Mouse (Mus musculus): ENCODE measurements around the gene Kif6.

Kif6 gene

DNA sequence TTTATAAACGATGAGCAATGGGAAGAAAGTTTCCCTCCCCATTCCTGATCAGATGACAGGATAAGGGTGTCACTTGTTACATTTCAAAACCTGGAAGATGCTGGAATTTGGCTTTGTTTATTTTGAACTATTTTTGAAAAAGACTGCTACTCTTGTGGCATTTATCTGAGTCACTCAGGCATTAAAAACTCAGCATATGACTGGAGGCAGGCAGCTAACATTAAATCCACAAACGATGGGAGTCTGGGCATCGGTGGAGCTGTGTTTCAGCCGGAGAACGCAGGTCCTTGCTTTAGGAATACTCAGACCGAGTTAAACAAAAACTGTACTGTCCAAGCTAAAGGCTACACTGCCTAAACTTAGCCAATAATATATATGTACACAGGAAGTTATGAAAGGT lies 46.7 kb downstream of the Kif6 start:
- no peak for DNase-seq (ENCODE audit: low spot score in 2 of 2)

DNA sequence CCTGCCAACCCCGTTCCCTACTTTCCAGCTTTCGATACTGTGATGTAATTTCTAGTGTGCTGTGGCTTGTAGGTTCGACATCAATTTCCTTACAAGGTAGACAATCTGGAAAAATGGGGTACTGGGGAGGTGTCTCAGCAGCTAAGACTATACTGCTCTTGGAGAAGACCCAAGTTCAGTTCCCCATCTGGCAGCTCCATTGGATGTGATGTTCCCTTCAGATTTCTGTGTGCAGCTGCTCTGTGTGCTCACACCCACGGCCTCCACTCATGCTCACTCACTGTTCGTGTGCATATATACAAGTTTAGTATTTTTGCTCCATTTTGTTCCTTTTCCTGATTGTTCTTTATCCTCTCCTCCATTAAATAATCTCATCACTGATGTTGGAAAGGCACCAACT lies 51.8 kb downstream of the Kif6 start:
- DNase-seq (ENCODE audit: low spot score in 2 of 2), result peak; percentile 44 to 67

DNA sequence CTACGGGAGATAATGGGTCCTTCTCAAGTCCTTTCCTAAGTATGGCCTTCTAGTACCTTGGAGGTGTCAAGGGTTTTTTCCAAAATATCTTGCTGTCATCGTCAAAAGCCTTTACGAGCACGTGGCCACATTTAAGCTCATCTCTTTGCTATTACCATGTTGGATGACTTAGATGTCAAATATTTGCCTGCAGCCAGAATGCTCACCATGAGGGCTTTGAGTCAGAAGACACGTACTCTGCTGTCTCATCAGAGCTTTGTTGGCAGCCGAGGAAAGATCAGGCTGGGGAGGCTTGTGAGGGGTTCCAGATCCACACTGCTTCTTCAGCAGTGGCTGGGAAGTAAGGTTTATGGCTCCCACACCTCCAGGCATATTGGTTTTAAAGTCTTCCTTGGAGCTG lies 53.4 kb downstream of the Kif6 start:
- no peak for DNase-seq (ENCODE audit: low spot score in 2 of 2)

DNA sequence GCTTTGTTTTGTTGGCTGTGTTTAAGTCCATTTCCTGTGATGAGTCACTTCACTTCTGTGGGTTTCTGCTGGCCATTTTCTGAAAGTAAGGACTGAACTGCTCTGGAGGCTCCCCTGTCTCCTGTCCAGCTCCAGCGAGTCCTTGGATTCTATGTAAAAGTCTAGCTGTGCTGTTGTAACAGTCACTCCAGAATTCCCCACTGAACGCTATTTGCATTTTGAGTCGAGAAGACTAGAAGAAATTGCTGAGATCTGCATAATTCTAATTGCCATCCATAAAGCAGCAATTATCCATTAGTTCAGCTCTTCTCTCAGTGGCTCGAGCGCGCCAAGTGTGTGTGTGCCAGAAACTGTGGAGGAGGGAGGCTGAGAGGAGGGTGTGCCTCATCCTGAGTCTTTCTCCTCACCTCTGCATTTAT lies 57.0 kb downstream of the Kif6 start:
- no peak for DNase-seq (ENCODE audit: low spot score in 2 of 2)

DNA sequence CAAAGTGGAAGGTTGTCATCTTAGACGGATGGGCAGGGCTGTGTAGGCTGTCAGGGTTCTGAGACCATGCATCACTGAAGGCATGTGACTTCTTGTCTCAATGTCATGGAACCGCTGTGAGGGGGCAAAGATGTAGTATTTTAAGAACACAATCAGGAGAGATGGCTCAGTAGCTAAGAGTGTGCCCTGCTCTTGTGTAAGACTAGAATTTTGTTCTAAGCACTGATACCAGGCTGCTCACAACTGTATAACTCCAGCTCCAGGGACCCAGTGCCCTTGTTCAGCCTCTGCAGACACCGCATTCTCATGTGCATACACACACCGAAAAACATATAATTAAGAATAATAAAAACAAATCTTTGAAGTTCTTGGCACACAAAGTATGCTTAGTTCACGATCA lies 57.5 kb downstream of the Kif6 start:
- no peak for DNase-seq (ENCODE audit: low spot score in 2 of 2)

DNA sequence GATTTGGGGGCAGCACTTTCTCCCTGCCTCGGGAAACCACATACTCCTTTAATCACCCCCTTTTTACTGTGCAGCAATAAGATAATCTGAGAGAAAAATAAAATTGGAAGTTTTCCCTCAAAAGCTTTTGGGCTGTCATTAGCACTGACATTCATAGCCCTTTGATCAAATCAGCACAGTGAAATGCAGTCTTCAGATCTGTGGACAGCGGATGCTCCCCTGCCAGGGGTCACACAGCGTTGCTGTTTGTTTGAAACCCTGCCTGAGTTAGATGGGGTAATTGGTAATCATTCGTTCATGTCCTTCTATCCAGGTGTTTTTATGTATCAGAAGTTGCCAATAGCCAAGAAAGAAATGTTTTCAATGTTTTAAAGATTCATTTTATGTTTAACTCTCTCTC lies 60.7 kb downstream of the Kif6 start:
- no peak for DNase-seq (ENCODE audit: low spot score in 2 of 2)

DNA sequence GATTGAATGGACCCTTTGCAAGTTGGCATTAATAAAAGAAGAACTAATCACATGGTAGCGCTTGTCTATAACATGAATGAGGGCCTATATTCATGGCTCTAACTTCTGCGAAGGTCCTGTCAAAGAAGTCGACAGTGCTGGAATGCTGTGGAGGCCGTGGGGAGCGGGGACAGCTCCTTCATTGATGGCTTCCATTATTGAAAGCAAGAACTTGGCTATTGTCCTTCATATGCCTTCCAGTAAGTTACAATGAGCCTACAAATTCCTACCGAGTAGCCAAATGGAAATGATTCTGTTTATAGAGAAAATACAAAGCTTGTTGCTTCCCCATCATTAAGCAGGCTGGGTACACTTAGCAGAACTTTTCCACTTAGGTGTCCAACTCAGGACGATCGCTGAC lies 66.5 kb downstream of the Kif6 start:
- no peak for DNase-seq (ENCODE audit: low spot score in 2 of 2)

DNA sequence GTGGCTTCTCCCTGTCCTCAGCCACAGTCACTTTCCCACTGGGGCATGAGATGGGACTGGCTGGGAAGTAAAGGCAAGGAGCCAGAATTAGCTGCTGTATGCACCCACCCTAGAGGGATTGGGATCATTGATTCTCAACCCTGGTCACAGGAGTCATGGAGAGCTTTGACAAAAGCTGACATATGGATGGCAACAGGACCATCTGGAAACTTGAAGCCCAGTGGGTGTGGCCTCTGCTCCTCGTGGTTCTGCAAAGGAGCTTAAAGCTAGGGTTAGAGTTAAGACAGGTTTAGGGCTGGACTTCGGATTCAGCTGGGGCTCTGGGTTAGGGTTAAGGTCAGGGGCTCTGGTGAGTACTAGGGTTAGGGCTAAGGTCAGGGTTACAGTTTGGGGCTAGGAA lies 69.2 kb downstream of the Kif6 start:
- DNase-seq (ENCODE audit: low spot score in 2 of 2), result no peak

DNA sequence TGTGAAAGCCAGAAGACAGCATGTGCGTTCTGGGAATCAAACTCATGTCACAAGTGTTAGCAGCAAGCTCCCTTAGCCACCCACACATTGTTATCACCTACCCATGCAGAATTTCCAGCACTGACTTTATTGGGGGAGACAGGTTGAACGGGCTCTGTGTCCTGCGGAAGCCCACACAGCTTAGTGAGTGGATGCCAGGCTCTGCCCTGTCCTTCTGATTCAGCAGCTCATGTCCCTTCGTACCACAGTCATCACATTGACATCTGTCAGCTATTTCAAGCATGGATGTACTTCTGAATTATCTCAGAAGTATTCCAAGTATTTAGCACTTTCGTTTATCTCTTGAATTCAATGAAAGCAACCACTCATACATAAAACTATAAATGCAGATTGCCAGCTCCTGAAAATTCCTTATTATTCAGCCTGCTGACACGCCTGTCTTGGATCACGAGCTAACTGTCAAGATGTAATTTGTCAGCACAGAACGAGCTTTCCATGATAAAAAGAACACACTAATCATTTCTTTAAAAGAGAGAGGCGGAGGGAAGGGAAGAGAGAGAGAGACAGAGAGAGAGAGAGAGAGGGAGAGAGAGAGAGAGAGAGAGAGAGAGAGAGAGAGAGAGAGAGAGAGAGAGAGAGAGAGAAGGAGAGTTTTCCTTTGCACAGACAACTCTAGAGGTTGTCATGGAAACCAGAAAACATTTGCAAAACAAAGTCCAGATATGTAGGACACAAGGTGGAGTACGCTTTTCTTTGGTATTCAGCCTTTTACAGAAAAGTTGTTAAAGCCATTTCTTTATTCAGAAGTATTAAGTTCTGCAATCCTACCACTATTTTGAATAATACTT lies 75.9 kb downstream of the Kif6 start:
- no peak for DNase-seq (ENCODE audit: low spot score in 2 of 2)

DNA sequence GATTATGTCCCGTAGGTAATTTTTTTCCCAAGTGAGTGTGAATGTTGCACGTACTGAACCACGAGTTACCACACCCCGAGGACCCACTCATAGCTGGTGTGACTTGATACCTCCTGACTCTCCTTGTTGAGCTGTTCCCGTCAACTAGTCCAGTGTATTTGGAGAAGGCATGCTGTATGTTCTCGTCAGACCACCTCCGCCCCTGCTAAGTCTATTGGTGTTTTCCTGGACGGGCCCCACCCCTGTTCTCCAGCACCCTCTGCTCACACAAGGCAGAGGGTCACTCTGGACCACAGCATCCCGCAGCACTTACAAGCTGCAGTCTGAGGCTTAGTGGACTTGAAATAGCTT lies 76.5 kb downstream of the Kif6 start:
- DNase-seq (ENCODE audit: low spot score in 2 of 2), result no peak

DNA sequence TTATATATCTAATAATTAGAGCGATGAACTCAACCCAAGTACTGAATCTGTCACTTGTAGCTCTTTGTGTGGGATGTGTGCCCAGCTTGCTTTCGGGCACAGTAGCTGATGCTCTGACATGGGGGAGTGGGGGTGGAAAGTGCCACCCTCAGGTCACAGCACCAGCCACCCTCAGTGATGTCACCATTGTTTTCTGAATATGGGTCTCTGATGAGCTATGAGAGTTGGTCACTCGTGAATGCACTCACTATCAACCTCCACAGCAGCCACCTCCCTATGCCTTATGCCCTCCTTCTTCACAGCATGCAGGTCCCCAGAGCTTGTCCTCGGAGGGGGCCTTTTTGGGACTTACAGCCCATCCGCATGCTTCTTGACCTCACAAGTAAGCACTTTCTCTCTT lies 78.3 kb downstream of the Kif6 start:
- DNase-seq (ENCODE audit: low spot score in 2 of 2), result no peak

DNA sequence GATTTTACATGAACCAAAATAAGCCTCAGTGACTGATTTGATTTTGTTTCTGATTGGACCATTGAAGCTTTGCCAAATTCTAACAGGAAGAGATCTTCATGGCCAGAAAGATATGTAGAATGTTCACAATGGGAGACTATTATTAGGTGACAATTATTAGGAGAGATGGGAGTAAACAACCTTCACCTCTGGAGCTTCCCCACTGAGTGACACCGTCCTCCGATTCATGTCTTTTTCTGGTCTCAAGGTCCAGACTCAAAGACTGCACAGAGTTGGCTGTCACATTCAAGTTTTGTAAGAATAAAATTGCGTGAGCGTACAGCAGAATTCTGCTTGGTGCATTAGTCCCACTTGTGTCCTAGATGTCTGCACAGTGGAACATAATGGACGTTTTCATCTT lies 82.3 kb downstream of the Kif6 start:
- DNase-seq (ENCODE audit: low spot score in 2 of 2), result no peak

DNA sequence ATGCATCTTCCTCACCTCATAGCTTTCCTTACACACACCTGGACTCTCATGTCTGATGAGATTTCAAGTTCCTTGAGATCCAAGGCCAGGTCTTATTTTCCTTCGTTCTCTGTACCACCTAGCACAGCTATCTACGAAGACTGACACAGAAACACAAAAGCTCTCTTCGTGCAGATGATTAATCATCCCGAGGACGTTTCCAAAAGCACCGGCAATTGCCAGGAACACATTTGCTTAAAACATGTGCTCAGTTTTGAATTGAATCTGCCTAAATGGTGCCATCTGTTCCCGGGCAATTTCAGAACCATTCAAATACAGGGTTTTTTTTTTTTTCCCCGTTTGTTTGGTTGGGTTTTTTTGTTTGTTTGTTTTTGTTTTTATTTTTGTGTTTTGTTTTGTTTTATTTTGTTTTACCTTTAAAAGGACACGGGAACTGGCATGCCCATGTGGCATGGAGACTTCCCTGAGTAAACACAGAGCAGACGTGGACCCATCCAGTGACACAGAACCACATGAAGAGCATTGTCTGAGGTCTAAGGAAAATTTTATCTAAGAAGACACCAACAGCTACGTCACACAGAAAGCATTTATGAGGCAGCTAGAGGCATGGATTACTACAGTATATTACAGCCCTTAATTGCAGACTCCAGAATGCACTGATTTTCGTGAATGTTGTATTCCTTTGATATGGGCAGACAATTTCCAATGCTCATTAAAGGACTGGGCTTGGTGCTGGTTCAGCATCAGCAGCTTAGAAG lies 88.7 kb downstream of the Kif6 start:
- DNase-seq (ENCODE audit: low spot score in 2 of 2), result peak; percentile 38 to 41

DNA sequence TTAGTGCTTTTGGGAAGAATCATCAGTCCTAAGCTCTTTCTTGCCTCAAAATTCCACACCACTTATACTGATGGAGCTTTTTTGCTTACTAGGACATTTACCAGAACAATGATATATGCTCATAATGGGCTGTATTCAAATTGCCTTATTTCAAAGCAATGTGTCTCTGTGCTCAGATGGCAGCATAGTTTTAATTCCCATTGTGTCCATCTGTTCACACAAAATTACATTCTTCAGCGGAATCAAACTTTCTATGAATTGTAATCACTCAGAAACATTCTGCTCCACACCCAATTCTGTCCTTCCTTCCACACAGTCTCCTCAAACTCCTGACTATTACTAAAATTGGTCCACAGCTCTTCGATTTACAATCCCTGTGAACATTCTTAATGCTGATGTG lies 94.3 kb downstream of the Kif6 start:
- no peak for DNase-seq (ENCODE audit: low spot score in 2 of 2)

DNA sequence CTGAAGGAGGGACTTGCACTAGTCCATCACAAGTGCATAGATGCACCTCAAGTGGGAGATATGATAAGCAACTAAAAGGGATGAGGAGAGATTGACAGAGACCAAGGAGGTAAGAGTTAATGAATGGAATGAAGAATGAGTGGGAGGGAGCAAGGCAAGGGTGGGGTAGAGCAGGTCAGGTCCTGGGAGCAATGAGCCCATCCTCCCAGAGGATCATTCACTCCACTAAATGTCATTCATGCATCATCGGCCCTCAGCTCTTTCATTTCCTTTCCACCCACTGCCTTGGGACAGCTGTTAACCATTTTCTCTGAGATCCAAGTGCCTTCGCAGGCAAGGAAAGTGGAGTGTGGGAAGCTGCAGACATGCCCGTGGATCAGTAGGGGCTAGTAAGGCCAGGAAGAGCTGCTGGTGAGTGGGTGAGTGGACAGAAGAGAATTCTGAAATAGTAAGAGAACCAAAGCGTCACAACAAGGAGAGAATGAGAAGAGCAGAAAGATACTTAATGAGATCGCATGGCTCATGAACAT lies 95.2 kb downstream of the Kif6 start:
- peak; percentile 37 to 41 for DNase-seq (ENCODE audit: low spot score in 2 of 2)

DNA sequence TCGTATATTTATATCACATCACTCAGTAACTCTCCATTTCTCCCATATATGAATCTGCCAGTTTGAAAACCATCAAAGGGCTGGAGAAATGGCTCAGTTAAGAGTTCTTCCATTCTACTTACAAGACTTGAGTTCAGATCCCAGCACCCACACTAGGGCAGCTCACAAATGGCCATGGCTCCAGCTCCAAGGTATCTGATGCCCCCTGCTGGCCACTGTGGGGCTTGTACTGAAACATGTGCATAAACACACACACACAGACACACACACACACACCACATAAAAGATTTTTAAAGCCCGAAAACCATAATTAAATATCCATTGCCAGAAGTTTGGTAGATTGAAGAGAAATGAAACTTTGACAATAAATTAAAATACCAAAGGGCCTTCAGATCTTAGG lies 111.3 kb downstream of the Kif6 start:
- DNase-seq (ENCODE audit: low spot score in 2 of 2), result no peak

DNA sequence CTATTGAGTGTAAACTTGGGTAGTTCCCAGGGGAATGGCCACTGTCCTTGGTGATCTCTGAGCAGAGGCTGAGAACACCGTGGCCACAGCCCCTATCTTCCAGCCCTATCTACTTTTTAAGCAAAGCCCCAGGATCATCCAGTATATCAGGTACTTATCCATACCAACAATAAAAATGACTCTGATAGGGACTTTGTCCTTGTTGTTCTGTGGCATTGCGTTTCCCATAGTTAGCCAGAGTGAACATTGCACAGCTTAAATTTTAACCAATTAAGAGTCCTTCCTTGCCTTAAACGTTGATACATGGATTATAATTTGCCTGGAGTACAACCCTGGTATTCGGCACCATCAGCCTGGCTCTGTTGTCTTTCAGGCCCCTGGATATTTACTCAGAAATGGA lies 112.0 kb downstream of the Kif6 start:
- no peak for DNase-seq (ENCODE audit: low spot score in 2 of 2)

DNA sequence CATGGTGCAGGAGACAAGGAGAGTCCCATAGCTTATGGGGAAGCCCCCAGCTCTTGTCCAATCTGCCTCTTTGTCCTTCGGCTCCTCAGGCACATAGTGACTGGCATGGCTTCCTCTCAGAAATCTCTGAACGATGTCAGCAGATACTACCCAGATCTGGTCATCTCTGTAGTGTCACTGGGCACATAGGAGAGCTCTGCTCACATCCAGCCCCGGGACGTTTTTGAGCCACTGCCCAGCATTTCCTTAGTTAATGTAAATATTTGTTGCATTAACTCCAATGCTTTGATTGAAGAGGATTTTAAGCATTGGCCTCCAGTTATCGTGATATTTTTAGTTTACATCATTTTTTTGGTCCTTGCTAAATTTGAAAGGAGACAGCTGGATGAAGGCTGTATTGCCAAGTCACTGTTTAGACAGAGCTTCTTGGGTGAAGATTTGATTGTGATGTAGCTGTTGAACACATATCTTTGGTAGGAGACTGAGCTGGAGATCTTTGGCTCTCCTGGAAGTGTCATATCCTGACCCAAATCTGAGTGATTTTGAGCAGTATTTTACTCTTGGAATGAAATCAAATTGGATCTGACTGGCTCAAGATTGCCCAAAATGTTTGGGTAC lies 112.6 kb downstream of the Kif6 start:
- no peak for DNase-seq (ENCODE audit: low spot score in 2 of 2)

DNA sequence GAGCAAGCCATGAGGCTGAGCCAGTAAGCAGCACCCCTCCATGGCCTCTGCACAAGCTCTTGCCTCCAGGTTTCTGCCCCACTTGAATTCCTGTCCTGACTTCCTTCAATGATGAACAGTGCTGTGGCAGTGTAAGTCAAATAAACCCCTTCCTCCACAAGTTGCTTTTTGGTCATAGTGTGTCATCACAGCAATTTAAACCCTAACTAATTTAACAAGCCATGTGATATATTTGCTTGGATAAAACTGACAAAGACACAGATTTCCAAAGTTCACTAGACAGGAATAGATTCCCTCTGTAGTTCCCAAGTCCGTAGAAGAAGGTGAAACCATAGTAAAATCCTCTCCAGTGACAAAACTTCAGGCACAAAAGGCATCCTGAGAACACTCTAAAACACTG lies 114.9 kb downstream of the Kif6 start:
- no peak for DNase-seq (ENCODE audit: low spot score in 2 of 2)

DNA sequence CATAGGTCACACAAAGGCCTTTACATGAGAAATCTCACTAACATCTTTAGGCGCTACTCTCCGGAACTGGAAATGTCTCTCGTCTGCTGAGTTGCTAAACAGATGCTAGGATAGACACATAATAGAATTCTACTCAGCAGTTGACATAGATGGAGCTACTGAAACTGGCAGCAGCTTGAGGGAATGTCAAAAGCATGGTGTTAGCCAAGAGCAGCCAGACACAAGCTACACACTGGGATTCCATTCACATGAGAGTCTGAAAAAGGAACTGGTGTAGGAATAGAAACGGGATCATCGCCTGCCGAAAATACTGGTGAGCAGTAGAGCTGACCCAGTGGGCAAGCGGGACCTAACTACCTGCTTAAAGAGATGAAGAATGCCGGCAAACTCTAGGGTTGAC lies 117.8 kb downstream of the Kif6 start:
- DNase-seq (ENCODE audit: low spot score in 2 of 2), result peak in 1 of 2 experiments; percentile 11

DNA sequence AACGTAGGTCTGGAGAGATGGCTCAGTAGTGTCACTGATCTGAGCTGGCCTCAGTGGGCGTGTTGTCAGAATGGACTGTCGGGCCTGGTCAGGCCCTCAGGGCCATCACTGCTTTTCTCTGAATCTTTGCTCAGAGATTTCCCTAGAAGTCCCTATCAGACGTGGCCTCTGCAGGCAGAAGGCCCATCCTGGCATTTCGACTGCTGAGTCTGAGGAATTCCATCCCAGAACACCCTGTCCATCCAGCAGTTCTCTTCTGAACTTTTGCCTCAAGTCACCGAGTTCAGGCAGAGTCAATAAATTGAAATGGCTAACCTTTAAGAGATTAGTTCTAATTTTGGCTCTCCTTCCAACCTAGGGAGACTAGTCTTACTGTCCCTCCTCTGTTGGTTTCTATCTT lies 119.1 kb downstream of the Kif6 start:
- no peak for DNase-seq (ENCODE audit: low spot score in 2 of 2)

DNA sequence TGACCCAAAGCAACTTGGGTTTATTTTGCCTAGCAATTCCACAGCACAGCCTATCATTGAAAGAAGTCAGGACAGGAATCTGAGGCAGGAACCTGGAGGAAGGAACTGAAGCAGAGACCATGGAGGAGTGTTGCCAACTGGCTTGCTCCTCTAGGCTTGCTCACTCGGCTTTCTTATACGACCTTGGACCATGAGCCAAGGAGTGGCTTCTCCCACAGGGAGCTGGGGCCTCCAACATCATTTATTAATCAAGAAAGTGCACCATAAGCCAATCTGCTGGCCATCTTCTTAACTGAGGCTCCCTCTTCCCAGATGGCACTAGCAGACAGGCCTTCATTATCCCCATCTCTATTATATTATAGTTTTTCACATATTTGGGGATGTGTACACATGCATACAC lies 119.8 kb downstream of the Kif6 start:
- no peak for DNase-seq (ENCODE audit: low spot score in 2 of 2)

DNA sequence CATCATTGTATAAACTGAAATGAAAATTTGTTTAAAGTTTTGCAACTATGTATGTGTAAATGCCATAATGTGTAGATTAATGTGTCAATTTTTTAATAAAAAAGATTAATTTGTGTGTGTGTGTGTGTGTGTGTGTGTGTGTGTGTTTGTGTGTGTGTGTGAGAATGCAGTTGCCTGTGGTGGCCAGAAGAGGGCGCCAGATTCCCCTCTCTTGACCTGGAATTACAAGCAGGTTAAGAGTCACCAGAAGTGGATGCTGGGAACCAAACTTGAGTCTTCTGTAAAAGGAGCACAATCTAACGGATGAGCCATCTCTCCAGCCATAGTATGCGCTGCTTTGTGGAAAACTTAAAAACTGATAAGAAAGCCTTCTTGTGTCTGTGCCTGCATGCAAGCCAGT lies 121.4 kb downstream of the Kif6 start:
- DNase-seq (ENCODE audit: low spot score in 2 of 2), result no peak
